ENCODE assay signal across 14 mouse cellular contexts in genomic region chr19:52355175-52355574, GRCm38 (mm10).
"Had no signal": no experiment of that assay in that cellular context is flagged by ENCODE, and none has a peak within 500 bp of the region (broad histone marks: within the 10 kb centered on the region; RNA-seq: fewer than 3 reads in every experiment).

No protein-coding gene starts in this region.

- DNase-seq: kidney, adult 18-20 months; kidney, postnatal 25 days; lung, adult 2 months; lung, postnatal 4 days; thymus, postnatal 4 days had no signal

- H3K4me3 ChIP-seq: kidney, embryonic 15.5 days; left cerebral cortex, adult 2 months; liver, embryonic 15.5 days; midbrain, embryonic 15.5 days; neural tube, embryonic 13.5 days had no signal

- H3K4me1 ChIP-seq: kidney, embryonic 15.5 days; liver, embryonic 15.5 days; midbrain, embryonic 15.5 days had no signal

- H3K9me3 ChIP-seq: kidney, embryonic 15.5 days; liver, embryonic 15.5 days; midbrain, embryonic 15.5 days; neural tube, embryonic 13.5 days had no signal

- H3K27ac ChIP-seq: kidney, embryonic 15.5 days; left cerebral cortex, adult 2 months; liver, embryonic 15.5 days; midbrain, embryonic 15.5 days; neural tube, embryonic 13.5 days; stomach, postnatal 0 days had no signal

- ATAC-seq: lung, postnatal 0 days; midbrain, embryonic 15.5 days had no signal

- H3K4me2 ChIP-seq: kidney, embryonic 15.5 days; liver, embryonic 11.5 days; liver, embryonic 15.5 days; midbrain, embryonic 11.5 days; midbrain, embryonic 15.5 days; neural tube, embryonic 13.5 days had no signal

- H3K27me3 ChIP-seq: kidney, embryonic 15.5 days; liver, embryonic 15.5 days; midbrain, embryonic 15.5 days; neural tube, embryonic 13.5 days had no signal

- H3K9ac ChIP-seq: kidney, embryonic 15.5 days; liver, embryonic 15.5 days; midbrain, embryonic 15.5 days; neural tube, embryonic 13.5 days had no signal

- H3K36me3 ChIP-seq: kidney, embryonic 15.5 days; liver, embryonic 15.5 days; midbrain, embryonic 15.5 days; neural tube, embryonic 13.5 days had no signal
